Mouse (Mus musculus): ENCODE measurements around the gene Prcc.
"Not testable (repeated sequence)": the region's sequence is repeated elsewhere in the genome, so short reads cannot be mapped to it uniquely, and the experiment has no call there.

Gene Prcc

DNA sequence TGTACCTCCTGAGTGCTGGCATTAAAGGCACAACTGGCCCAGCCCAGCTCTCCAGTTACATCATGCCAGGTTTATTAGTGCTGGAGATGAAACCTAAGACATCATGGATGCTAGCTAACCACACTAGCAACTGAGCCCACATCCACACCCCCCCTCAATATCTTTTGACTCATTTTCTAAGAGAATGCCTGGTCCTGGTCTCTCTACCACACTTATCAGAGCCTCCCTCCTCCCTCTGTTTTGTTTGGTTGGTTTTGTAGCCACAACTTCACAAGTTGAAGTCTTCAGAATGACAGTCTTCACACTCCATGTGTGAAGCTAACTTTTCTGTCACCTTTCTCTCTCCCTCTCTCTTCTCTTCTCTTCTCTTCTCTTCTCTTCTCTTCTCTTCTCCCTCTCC is 44.5 kb downstream of the Prcc start:
- no peak for DNase-seq

DNA sequence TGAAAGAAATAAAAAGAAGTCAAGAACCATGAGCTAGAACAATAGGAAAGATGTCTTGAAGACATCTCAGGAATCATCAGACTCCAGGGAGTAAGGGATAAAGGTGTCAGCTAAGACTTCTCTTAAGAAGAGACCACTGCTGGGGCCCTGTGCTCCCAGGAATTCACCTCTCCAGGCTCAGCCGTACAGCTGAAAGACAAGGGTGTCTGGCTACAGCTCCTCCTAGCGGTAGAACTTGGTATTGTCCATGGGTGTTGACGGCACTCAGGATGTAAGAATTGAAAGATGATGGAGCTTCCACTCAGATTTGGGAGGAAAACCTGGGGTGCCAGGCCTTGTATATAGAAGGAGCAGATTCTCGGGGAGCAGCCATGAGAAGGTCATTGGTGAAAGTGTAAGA is 46.8 kb downstream of the Prcc start:
- DNase-seq, result no peak

DNA sequence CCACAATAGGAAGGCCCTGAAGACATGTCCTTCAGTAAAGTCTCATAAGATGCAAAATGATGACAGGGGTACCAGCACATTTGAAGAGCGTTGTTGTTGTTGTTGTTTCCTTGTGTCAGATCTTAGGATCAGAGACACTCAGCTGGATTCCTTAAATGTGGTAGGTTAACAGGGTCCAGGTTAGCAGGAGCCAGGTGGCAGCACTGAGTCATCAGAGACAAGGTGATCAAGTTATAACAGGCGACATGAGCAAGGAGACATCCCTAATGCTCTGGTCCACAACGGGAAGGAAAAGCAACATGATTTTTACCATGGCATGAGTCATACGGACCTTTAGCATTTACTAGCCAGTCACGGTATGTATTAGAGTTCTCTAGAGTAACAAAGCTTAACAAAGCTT is 51.9 kb downstream of the Prcc start:
- no peak for DNase-seq

DNA sequence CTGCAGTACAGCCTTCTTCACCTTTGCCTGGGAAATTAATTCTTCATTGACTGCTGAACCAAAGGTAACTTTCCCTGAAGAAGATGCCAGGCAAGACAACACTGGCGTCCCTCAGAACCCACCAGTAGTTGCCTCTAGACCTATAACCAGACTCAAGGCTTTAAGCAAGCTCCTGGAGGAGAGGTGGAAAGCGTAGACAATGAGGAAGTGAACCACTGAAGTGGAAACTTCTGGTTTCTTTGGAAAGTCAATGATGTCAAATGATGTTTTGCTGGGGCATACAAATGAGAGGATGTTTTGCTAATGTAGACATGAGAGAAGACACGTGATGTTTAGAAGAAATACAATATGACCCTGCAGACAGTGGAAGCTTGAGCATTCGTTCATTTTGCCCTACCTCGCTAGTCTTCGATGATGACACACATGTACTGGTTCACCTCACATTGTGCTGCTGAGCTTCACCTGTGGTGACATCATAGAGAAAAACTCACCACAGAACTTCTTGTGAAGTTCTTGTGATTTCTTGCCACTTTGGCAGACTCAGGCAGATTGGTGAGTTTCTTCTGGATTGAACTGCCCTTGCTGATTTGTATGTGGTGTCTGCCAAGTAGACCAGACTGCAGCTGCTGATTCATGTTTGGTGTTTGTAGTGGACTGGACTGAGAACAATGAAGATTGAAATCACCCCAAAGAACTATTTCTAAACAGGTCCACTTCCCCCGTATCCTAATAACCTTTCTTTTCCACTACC is 53.1 kb downstream of the Prcc start:
- DNase-seq, result no peak

DNA sequence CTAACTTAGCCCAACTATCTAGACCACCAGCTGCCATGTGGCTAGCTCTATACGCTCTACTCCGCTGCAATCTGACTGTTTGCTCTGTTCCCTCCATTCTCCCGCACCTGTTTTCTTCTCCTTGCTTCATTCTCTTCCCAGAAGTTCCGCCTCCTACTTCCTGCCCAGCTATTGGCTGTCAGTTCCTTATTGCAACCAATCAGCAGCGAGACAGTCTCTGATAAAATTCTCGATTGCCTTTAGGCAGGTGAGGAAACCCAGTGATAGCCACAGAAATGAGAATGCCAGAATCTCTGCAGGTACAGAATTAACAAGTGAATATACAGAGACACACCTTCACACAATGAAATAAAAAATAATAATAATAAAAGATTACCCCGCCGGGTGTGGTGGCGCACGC is 56.4 kb downstream of the Prcc start:
- no peak for DNase-seq

DNA sequence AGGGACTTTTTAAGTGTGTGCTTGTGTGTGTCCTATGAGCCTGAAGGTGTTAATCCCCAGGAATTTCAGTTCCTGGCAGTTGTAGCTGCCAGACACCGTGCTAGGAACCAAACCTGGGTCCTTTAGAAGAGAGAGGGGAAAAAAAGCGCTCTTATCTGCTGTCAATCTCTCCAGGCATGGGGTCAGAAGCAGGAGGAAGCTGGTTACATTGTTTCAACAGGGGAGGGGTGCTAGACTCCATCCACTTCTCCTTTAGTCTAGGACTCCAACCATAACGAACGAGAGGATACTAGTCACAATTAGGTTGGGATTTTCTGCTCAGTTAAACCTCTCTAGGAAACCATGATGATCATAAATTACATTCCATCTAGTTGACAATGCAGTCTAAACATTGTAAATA is 57.0 kb downstream of the Prcc start:
- no peak for DNase-seq

DNA sequence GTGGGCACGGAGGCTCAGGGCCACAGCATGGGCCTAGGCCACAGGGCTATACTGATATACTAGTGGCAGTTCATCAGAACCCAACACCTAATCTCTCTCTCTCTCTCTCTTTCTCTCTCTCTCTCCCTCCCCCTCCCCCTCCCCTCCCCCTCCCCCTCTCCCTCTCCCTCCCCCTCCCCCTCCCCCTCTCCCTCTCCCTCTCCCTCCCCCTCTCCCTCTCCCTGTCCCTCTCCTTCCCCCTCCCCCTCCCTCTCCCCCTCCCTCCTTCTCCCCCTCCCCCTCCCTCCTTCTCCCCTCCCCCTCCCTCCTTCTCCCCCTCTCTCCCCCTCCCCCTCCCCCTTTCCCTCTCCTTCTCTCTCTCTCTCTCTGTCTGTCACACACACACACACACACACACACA is 61.2 kb downstream of the Prcc start, which contains the start of gene Pear1:
Gene Pear1 (minus strand): TSS at position 101 of the 400 bp plus-strand sequence.
- DNase-seq, result not testable (repeated sequence)

DNA sequence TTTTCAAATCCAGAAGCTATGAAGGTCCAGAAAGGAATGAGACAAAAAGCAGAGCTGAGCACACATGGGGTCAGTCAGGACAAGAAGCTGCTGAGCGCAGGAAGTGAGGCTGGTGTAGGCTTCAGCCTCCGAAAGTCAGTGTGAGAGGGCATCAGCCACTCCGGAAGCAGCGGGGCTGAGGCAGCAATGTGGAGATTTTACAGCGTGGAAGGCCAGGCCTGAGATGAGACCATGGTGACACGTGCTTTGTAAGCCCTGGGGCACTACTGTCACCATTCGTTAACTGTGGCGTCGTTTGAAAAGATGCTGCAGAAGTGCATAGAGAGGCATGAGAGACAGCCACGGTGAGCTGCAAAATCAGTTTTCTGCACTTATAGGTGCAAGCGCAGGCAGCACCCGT is 67.2 kb downstream of the Prcc start:
- no peak for DNase-seq

DNA sequence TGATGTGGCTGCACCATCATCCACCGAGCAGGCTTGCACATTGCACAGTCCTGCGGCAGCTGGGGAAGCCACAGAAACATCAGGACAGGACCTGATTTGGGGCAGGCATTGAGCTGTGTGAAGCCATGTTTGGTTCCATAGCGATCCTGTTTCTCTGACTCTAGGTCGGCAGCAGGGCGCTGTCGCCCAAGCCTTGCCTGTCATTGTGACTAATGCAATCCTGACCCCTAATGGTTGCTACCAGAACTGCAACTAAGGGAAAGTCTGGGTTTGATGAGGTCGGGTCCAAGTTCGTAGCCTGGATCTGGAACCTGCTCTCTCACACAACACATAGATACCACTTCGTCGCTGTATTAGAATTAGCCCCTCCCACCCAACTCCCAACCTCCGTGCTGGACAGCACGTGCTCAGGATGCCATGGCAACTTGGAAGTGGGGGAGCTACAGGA is 68.7 kb downstream of the Prcc start:
- DNase-seq, result peak; percentile 46

DNA sequence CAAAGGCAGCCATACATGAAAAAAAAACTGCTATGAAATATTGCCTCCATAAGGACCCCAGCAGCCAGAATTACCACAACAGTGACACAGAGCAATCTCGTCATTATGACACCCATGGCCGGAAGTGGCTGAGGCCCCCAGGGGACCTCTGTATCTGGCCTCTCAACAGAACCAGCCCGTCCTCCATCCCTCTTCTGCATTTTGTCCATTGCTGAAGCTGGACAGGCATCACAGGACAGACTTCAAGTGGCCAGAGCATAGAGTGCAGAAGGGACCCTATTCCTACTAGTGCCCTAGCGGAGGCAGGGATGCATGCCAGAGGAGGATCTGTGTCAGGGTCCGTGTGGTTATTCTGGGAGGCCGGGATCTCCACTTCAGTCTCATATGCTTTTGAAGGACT is 69.2 kb downstream of the Prcc start:
- no peak for DNase-seq

DNA sequence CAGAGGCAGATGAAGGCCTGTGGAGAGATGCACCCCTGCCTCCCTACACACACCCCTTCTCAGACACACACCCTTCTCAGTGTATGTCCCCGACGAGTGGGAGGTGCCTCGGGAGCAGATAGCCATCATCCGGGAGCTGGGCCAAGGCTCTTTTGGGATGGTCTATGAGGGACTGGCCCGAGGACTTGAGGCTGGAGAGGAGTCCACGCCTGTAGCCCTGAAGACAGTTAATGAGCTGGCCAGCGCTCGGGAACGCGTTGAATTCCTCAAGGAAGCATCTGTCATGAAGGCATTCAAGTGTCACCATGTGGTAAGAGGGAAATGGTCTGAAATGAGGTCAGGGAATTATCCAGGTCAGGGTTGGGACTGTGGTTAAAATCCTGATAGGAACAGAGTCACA is 72.5 kb downstream of the Prcc start:
- DNase-seq, result no peak

DNA sequence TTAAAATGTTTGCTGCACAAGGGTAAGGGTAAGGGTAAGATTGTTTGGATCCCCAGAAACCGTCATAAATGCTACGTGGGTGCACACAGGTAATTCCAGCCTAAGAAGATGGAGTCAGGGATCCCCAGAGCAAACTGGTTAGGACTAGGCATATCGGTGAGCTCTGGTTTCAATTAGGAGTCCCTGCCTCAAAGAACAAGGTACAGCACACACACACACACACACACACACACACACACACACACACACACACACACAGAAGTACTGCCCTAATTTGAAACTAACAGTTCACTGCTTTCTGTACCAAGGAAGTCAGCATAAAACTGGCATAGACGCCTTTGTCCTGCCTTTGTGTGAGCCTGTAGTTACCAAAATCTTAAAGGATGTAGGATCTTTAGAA is 73.0 kb downstream of the Prcc start:
- no peak for DNase-seq

DNA sequence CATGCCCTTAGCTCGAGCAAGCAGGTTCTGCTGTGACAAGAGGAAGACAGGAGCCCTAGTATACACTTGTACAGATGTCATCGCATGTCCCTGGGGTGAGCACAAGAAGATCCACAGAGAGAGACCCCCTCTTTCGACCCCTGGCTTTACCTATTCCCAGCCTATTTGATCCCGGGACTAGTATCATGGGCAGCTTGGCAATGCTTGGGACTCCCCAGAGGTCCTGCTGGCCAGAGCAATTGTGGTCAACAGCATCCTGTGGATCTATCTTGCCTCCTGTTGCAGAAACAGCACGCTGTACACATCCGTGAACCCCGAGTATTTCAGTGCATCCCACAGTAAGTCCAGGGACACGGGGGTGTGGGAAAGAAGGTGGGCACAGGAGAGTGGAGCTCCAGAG is 74.1 kb downstream of the Prcc start:
- no peak for DNase-seq

DNA sequence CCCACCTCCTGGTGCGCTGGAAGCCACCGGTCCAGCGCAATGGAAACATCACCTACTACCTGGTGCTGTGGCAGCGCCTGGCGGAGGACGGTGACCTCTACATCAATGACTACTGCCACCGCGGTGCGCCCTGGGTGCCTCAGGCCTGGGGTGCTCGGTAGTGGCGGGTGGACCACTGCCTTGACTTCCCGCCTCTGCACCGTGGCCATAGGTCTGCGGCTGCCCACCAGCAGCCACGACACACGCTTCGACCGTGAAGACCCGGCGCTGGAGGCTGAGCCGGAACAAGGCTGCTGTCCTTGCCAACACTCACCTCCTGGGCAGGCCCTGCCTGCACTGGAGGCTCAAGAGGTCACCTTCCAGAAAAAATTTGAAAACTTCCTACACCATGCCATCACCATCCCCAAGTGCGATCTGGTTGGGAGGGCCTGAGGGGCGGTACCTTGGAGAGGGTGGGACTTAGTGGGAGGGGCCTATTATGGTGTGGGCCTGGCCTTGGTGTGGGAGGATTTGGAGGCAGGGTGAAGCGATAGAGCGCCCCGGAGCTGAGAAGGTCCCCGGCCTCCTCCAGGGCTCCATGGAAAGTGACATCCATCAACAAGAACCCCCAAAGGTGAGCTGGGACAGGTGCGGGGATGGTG is 76.0 kb downstream of the Prcc start:
- no peak for DNase-seq

All from cerebellum, adult 11-12 months (tissue).